Mouse (Mus musculus) B cell, adult (primary cell): ENCODE results near the gene Map2k7. TPM values are rescaled to one million over a fixed set of nuclear protein-coding genes. Genes with fewer than 3 reads are reported as not detected.

ENCODE experiments used
- total RNA-seq: library from RNA; stranded (reverse); gene quantifications from 4 replicates; pipeline ENCODE4 v1.2.4, GENCODE M21; 2023; ENCODE audit not compliant: inconsistent age

Gene Map2k7
- 109 to 125 TPM (median 120 TPM) in 4 replicates for total RNA-seq

GRCm38 (mm10) chr8:4238434-4239192, at the start of gene Map2k7, which contains the start of gene Gm49320:
Gene Map2k7, plus strand, starts transcription at chr8:4238740.
Gene Gm49320, plus strand, starts transcription at chr8:4238865.

DNA sequence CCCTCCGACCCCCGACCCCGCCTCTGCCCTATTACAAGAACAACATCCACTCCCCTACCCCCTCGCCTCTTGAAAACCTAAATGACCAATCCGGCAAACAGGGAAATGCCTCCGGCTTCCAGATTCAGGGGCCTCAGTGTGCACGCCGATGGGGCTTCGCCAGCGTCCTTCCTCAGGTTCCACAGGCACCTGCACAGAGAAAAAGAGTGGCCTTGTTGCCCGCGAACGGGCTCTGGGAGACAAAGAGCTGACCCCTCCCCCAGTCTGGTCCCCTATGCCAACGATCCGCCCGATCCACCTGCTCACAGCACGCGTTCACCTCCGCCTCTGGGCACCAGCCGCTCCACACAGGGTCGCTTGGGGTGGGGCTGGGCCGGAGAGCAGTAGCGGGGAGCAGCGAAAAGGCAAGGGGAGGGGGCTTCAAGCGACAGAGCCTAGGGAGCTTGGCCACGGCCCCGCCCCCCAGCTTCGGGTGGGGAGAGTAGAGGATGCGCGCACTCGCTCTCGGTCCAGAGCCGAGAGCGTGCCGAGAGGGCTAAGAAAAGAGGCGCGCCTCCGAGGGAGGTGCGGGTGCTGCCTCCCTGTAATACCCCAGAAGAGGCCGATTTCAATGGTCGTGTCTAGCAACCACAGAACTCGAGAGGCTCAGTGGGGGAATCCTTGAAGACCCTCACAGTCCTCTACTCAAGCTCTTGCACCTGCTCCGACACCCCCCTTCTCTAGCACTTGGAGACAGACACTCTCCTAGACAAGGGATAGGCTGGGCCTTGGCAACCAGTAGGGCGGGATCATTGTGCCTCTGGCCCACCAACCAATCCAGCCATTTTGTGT, 21.5 kb upstream of the Map2k7 start, which contains the start of gene Prr36:
TSS of gene Prr36 (minus strand) at position 669 of the 831 bp plus-strand sequence.

DNA sequence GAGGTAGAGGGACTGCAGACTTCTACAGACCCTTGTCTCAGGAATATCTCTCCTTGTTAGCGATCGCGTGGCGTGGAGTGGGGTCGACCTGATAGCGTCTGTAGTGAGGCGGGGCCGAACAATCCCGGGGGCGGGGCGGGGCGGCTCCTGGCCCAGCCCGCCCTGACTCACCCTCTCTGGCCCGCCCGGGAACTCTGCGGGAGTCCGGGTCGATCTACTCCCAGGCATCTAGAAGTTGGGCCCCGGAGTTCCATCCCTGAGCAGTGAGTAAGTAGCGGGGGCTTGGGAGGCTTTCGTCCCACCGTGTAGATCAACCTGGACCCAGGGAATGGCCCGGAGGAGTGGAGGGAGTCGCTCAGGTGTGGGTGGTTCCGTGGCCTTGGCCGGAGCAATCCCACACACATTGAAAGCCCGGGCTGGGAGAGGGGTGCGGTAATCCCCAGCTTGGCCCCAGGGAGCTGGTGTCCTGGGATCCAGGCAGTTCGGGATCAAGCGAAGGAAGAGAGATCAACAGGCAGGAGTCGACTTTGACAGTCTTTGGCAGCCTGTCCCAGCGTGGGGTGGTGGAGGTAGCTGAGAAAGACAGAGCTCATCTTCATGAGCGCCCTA, 11.7 kb upstream of the Map2k7 start, which contains the start of gene Lrrc8e:
TSS of gene Lrrc8e (plus strand) at position 89 of the 609 bp plus-strand sequence.

DNA sequence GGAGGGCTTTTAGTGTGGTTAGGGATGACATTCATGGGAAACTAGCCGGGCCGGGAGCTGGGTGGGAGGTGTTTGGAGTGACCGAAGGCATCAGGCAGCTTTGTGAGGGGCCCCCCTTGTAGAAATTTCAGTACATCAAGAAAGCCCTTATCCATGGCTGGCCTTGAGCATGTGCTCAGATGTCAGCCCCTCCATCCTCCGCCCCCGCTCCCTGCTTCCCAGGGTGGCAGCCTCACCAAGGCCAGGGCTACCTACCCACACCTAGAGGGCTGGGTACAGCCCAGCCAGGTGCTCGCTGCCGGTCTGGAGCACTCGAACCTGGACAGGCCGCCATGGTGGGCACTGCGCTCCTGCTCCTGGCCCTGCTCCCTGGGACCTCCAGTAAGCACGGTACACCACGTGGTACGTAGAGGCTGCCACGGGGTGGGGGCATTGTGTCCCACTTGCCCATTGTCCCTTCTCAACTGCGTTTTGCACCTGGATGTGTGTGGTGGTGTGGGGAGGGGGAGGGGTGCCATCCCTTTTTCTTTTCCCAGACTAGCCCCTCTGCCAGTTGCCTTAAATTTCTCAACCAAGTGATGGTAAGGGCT, 9.5 kb downstream of the Map2k7 start, which contains the start of gene Tgfbr3l:
TSS of gene Tgfbr3l (plus strand) at position 264 of the 590 bp plus-strand sequence.

GRCm38 (mm10) chr8:4252934-4253841, 14.6 kb downstream of the Map2k7 start, which contains the start of gene Snapc2:
Gene Snapc2, plus strand, starts transcription at chr8:4253080.

GRCm38 (mm10) chr8:4259125-4259804, 20.7 kb downstream of the Map2k7 start, which contains the start of gene Ctxn1:
Gene Ctxn1, minus strand, starts transcription at chr8:4259274.

GRCm38 (mm10) chr8:4275275-4276110, 37.0 kb downstream of the Map2k7 start, which contains the start of gene Timm44:
Gene Timm44, minus strand, starts transcription at chr8:4275913.

Other genes with a start within 250 kb of the Map2k7 start
- not detected in 4 replicates for gene Cd209f, start 132.9 kb upstream of the Map2k7 start, total RNA-seq
- gene Cd209g, start 104.6 kb upstream of the Map2k7 start, total RNA-seq: not detected in 4 replicates
- 27.0 to 34.1 TPM (median 29.8 TPM) in 4 replicates for gene Evi5l, start 72.2 kb upstream of the Map2k7 start, total RNA-seq
- 0.12 to 0.16 TPM in 2 of 4 replicates, not detected in the others for gene Prr36, start 21.3 kb upstream of the Map2k7 start, total RNA-seq
- not detected in 4 replicates for gene Lrrc8e, start 11.9 kb upstream of the Map2k7 start, total RNA-seq
- 0.64 TPM in 1 of 4 replicates, not detected in the others for gene Gm49320, start 125 bp downstream of the Map2k7 start, total RNA-seq
- gene Tgfbr3l, start 9.5 kb downstream of the Map2k7 start, total RNA-seq: 20.5 to 22.4 TPM (median 21.2 TPM) in 4 replicates
- 9.8 to 16.0 TPM (median 12.8 TPM) in 4 replicates for gene Snapc2, start 14.3 kb downstream of the Map2k7 start, total RNA-seq
- 0.57 to 1.4 TPM (median 0.88 TPM) in 4 replicates for gene Ctxn1, start 20.5 kb downstream of the Map2k7 start, total RNA-seq
- gene Timm44, start 37.2 kb downstream of the Map2k7 start, total RNA-seq: 75.1 to 81.2 TPM (median 77.5 TPM) in 4 replicates
- gene Ccl25, start 86.5 kb downstream of the Map2k7 start, total RNA-seq: 11.8 to 14.9 TPM (median 13.3 TPM) in 4 replicates
- gene Elavl1, start 86.7 kb downstream of the Map2k7 start, total RNA-seq: 96.1 to 104 TPM (median 97.4 TPM) in 4 replicates